Mouse (Mus musculus): ENCODE measurements around the gene Trim16. TPM values are rescaled to one million over a fixed set of nuclear protein-coding genes. Genes with fewer than 3 reads are reported as not detected.

Trim16 gene
- polyA plus RNA-seq, 1 experiment from 2014 or later: 0.65 TPM

GRCm38 (mm10) chr11:62815438-62815837 is 4.6 kb upstream of the Trim16 start:
- H3K36me3 ChIP-seq: no peaks in the 10 kb centered on the region
- DNase-seq: no peak
- H3K27me3 ChIP-seq: peaks cover 4% of the 10 kb centered on the region; the same call in 1 of the 2 replicates
- no peak for ATAC-seq (ENCODE audit: low read depth)
- no peaks in the 10 kb centered on the region for H3K9me3 ChIP-seq (replicated peaks)
- H3K4me3 ChIP-seq (replicated peaks): no peak overlapping the region
- peaks cover 14% of the 10 kb centered on the region for H3K4me1 ChIP-seq (replicated peaks)
- 58% methylated on average over 1 of the region's 1 CpGs for WGBS (ENCODE audit: insufficient replicate concordance)
- no peak overlapping the region for H3K4me2 ChIP-seq
- no peak overlapping the region for H3K27ac ChIP-seq
- H3K9ac ChIP-seq: no peak overlapping the region

DNA sequence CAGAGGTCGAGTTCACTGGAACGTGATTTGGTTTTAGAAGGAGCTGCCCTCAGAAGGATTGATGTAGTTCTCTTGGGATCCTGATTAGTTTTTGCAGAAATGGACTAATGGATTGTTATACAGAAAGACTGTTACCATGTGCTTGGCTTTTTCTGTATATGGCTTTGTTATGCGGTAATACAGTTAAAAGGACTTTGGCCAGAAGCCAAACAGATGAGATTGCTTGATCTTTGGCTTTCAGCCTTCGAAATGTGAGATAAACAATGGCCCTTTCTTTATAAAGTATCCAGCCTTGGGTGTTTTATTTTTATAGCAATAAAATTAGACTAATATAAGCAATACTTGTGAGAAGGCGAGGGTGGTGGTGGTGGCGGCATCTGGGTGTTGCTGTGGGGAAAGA is 3.4 kb upstream of the Trim16 start:
- Histone ChIP-seq H3K4me2 (no peak overlapping the region), H3K9me3 (replicated peaks) (no peaks in the 10 kb centered on the region), H3K36me3 (no peaks in the 10 kb centered on the region), H3K4me1 (replicated peaks) (peaks cover 19% of the 10 kb centered on the region), H3K9ac (no peak overlapping the region), H3K4me3 (replicated peaks) (no peak overlapping the region), H3K27me3 (peaks cover 12% of the 10 kb centered on the region; the same call in 1 of the 2 replicates), H3K27ac (no peak overlapping the region)
- ATAC-seq (ENCODE audit: low read depth) (no peak), DNase-seq (no peak)
- 64% methylated on average over 6 of the region's 6 CpGs for WGBS (ENCODE audit: insufficient replicate concordance)

- no peak overlapping the region for H3K4me3 ChIP-seq (replicated peaks)
- H3K4me1 ChIP-seq (replicated peaks): peaks cover 19% of the 10 kb centered on the region
- peaks cover 16% of the 10 kb centered on the region; the same call in 1 of the 2 replicates for H3K27me3 ChIP-seq
- H3K36me3 ChIP-seq: no peaks in the 10 kb centered on the region
- ATAC-seq (ENCODE audit: low read depth) (no peak), DNase-seq (no peak)
- no peak overlapping the region for H3K9ac ChIP-seq
- 41% methylated on average over 8 of the region's 8 CpGs for WGBS (ENCODE audit: insufficient replicate concordance)
- H3K9me3 ChIP-seq (replicated peaks): no peaks in the 10 kb centered on the region
- no peak overlapping the region for H3K27ac ChIP-seq
- H3K4me2 ChIP-seq: no peak overlapping the region
Measured at GRCm38 (mm10) chr11:62819059-62819686, 858 bp upstream of the Trim16 start.

DNA sequence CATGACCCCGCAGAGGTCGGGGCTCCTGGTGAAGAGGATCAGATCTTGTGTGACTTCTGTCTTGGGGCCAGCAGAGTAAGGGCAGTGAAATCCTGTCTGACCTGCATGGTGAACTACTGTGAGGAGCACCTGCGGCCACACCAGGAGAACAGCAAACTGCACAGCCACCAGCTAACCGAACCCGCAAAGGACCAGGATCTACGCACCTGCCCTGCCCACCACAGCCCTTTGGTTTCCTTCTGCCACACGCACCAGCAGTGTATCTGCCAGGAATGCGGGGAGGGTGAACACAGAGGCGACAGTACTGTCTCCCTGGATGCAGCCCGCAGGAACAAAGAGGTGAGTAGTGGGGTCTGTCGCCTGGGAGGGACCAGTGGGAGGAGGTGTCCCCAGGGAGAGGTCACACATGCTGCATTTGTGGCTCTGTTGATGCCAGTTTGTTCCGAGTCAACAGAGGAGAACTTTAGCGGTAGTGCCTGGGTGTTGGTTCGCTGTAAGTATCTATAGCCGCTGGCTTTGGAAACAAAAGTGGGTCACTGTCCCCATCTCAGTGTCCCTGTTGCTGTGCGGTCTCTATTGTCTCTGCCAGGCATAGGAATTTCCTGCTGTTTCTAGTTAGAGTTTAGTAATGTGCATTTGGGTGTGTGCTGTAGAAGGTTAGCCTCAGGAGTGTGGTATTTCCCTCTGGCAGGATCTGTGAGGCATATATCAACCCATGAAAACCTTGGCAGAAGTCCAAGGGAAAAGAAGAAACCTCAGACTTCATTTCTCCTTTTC is 818 bp downstream of the Trim16 start:
- Histone ChIP-seq H3K4me1 (replicated peaks) (peaks cover 16% of the 10 kb centered on the region), H3K9me3 (replicated peaks) (no peaks in the 10 kb centered on the region), H3K27me3 (peaks cover 16% of the 10 kb centered on the region; the same call in 1 of the 2 replicates), H3K9ac (peak overlapping the region; percentile 47), H3K36me3 (no peaks in the 10 kb centered on the region), H3K27ac (no peak overlapping the region), H3K4me3 (replicated peaks) (peak overlapping the region; percentile 41), H3K4me2 (peak overlapping the region; percentile 54)
- 9% methylated on average over 16 of the region's 16 CpGs for WGBS (ENCODE audit: insufficient replicate concordance)
- DNase-seq (no peak), ATAC-seq (ENCODE audit: low read depth) (no peak)

GRCm38 (mm10) chr11:62821893-62822292 is 1.9 kb downstream of the Trim16 start:
- peak overlapping the region; percentile 8; the same call in 1 of the 2 replicates for H3K4me2 ChIP-seq
- no peaks in the 10 kb centered on the region for H3K9me3 ChIP-seq (replicated peaks)
- H3K27me3 ChIP-seq: peaks cover 16% of the 10 kb centered on the region; the same call in 1 of the 2 replicates
- H3K4me1 ChIP-seq (replicated peaks): peaks cover 16% of the 10 kb centered on the region
- no peak overlapping the region for H3K9ac ChIP-seq
- WGBS (ENCODE audit: insufficient replicate concordance): 26% methylated on average over 5 of the region's 5 CpGs
- DNase-seq: no peak
- no peaks in the 10 kb centered on the region for H3K36me3 ChIP-seq
- no peak overlapping the region for H3K27ac ChIP-seq
- H3K4me3 ChIP-seq (replicated peaks): no peak overlapping the region
- ATAC-seq (ENCODE audit: low read depth): no peak

DNA sequence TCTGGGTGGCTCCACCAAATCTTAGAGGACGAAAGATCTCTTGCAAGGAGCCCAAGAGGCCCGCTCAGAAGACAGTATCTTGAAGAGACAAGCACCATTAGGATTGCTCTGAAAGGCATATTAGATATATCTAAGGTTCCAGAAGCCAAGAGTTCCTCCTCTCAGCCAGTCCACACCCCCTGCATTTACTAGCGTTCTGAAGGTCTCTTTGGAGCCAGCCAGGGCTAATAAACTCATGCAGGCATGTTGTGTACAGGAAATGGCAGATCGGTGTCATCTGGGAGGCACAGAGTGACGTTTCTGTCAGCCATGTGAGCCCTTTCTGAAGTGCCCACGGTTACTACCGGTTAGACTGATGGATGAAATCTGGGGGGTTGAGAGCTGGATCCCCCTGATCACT is 4.2 kb downstream of the Trim16 start:
- DNase-seq (no peak), ATAC-seq (ENCODE audit: low read depth) (no peak)
- Histone ChIP-seq H3K4me2 (no peak overlapping the region), H3K4me1 (replicated peaks) (peaks cover 14% of the 10 kb centered on the region), H3K36me3 (no peaks in the 10 kb centered on the region), H3K4me3 (replicated peaks) (no peak overlapping the region), H3K27me3 (peaks cover 13% of the 10 kb centered on the region; the same call in 1 of the 2 replicates), H3K9ac (no peak overlapping the region), H3K9me3 (replicated peaks) (no peaks in the 10 kb centered on the region), H3K27ac (no peak overlapping the region)
- 29% methylated on average over 7 of the region's 7 CpGs for WGBS (ENCODE audit: insufficient replicate concordance)

DNA sequence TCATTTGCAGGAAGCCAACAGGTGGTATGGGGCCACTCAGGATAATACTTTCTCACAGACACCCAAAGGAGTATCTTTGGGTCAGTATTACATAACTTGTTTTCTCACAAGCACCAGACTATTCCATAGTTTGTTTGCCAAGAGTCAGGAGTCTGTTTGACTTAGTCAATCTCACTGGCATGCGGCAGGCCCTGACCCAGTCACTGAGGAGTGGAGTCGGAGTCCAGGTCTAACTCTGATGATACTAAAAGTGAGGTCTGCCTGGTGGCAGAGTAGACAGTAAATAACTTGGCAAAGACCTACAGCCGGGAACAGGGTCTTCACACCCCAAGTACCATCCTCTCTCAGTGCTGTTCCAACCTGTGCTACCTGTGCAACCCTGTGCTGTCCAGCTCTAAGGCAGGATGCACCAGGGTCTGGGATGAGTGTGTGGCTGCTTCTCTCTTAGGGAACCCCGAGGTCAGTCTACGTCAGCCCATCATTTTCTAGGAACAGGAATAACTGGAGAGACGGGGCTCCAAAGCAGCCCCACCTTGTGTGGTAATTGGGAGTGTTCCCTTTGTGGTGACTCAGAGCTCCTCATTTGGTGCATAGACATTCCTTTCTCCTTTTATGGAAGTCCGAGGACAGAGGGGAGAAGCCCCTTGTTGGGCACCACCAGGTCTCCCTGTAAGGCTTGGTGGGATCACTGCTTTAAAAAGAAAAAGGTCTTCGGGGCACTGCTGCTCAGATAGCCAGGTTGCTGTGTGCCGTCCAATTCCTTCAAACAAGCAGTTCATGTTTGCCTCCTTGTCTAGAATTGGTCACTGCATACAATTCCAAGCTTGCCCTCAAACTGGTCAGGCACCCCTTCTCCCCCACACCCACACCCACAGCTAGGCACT is 5.4 kb downstream of the Trim16 start:
- Histone ChIP-seq H3K4me2 (no peak overlapping the region), H3K27ac (no peak overlapping the region), H3K9ac (no peak overlapping the region), H3K36me3 (no peaks in the 10 kb centered on the region), H3K4me1 (replicated peaks) (peaks cover 5% of the 10 kb centered on the region), H3K27me3 (peaks cover 12% of the 10 kb centered on the region; the same call in 1 of the 2 replicates), H3K4me3 (replicated peaks) (no peak overlapping the region), H3K9me3 (replicated peaks) (no peaks in the 10 kb centered on the region)
- DNase-seq (no peak), ATAC-seq (ENCODE audit: low read depth) (no peak)
- 62% methylated on average over 9 of the region's 9 CpGs for WGBS (ENCODE audit: insufficient replicate concordance)

DNA sequence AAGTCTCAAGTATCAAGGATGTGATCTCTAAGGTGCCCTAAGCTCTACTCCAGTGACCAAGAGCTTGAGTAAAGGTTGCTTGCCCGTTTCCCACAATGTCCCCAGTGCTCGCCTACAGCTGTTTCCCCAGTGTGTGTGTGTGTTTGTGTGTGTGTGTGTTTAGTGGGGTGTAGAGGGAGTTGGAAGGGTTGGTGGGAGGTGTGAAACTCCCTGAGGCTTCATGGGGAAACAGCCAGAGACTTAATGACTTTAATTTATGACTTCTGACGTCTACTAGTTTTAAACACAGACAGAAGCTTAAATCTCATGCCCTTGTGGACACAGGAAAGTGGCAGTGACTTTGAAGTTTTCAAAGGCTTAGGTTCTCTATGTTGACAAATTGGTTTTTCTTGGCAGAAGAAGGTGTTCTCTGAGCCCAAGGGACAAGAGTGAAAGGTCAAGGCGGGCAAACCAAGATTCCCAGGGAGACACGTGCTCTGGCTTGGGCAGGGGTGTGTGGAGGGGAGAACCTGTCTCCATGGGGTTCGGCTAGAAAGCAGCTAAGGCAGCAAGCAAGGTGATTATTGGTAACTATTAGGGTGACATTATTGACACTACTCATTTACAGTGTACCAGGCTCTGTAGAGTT is 6.2 kb downstream of the Trim16 start:
- peaks cover 4% of the 10 kb centered on the region; the same call in 1 of the 2 replicates for H3K27me3 ChIP-seq
- DNase-seq (no peak), ATAC-seq (ENCODE audit: low read depth) (no peak)
- H3K4me3 ChIP-seq (replicated peaks): no peak overlapping the region
- no peaks in the 10 kb centered on the region for H3K36me3 ChIP-seq
- H3K4me2 ChIP-seq: no peak overlapping the region
- no peaks in the 10 kb centered on the region for H3K4me1 ChIP-seq (replicated peaks)
- H3K9ac ChIP-seq: no peak overlapping the region
- H3K27ac ChIP-seq: no peak overlapping the region
- no peaks in the 10 kb centered on the region for H3K9me3 ChIP-seq (replicated peaks)
- WGBS (ENCODE audit: insufficient replicate concordance): 58% methylated on average over 6 of the region's 6 CpGs

- DNase-seq (no peak), ATAC-seq (ENCODE audit: low read depth) (no peak)
- no peaks in the 10 kb centered on the region for H3K9me3 ChIP-seq (replicated peaks)
- no peak overlapping the region for H3K27ac ChIP-seq
- no peaks in the 10 kb centered on the region for H3K27me3 ChIP-seq
- no peak overlapping the region for H3K4me3 ChIP-seq (replicated peaks)
- H3K9ac ChIP-seq: no peak overlapping the region
- 65% methylated on average over 4 of the region's 4 CpGs for WGBS (ENCODE audit: insufficient replicate concordance)
- H3K4me1 ChIP-seq (replicated peaks): no peaks in the 10 kb centered on the region
- no peak overlapping the region for H3K4me2 ChIP-seq
- no peaks in the 10 kb centered on the region for H3K36me3 ChIP-seq
Measured at GRCm38 (mm10) chr11:62827135-62827534, 7.1 kb downstream of the Trim16 start.

- no peak overlapping the region for H3K27ac ChIP-seq
- H3K36me3 ChIP-seq: no peaks in the 10 kb centered on the region
- DNase-seq: no peak
- no peak overlapping the region for H3K9ac ChIP-seq
- no peak overlapping the region for H3K4me3 ChIP-seq (replicated peaks)
- H3K27me3 ChIP-seq: no peaks in the 10 kb centered on the region
- WGBS (ENCODE audit: insufficient replicate concordance): 70% methylated on average over 3 of the region's 3 CpGs
- ATAC-seq (ENCODE audit: low read depth): no peak
- no peak overlapping the region for H3K4me2 ChIP-seq
- no peaks in the 10 kb centered on the region for H3K9me3 ChIP-seq (replicated peaks)
- no peaks in the 10 kb centered on the region for H3K4me1 ChIP-seq (replicated peaks)
Measured at GRCm38 (mm10) chr11:62827911-62828310, 7.9 kb downstream of the Trim16 start.

DNA sequence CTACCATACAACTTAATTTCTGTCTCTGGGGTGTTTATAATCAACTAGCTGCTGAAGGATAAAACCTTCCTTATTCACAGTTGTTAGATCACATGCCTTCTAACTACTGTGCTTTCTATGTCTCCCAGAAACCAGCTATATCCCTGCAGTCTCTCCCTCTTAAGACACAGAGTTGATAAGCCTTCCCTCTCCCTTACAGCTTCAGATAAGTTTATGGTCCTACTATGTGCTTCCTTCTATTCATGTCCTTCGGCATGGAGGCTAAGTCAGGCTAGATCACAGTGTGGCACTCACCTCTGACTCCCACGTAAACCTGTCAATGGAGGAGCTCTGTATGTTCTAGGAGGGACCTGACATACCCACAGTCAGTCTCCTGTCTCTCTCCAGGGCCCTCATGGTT is 10.4 kb downstream of the Trim16 start:
- no peaks in the 10 kb centered on the region for H3K27me3 ChIP-seq

More for the DNA sequence above, 10.4 kb downstream of the Trim16 start:
- no peaks in the 10 kb centered on the region for H3K4me1 ChIP-seq (replicated peaks)
- ATAC-seq (ENCODE audit: low read depth) (no peak), DNase-seq (no peak)
- H3K4me3 ChIP-seq (replicated peaks): no peak overlapping the region
- 56% methylated on average over 2 of the region's 2 CpGs for WGBS (ENCODE audit: insufficient replicate concordance)
- no peaks in the 10 kb centered on the region for H3K36me3 ChIP-seq
- no peak overlapping the region for H3K4me2 ChIP-seq
- no peaks in the 10 kb centered on the region for H3K9me3 ChIP-seq (replicated peaks)
- H3K27ac ChIP-seq: no peak overlapping the region
- no peak overlapping the region for H3K9ac ChIP-seq
